Mouse (Mus musculus) ES-Bruce4 (cell line): Measurements from ENCODE around the gene Gzmm. TPM values are rescaled to one million over a fixed set of nuclear protein-coding genes. Genes with fewer than 3 reads are reported as not detected.

Experiments
- H3K27ac ChIP-seq: 2 replicates; pipeline ENCODE4 v1.5.1; 2012; ENCODE audit warnings: low read length, inconsistent platforms; ENCODE audit not compliant: insufficient read depth
- H3K27me3 ChIP-seq: 2 replicates; pipeline ENCODE4 v1.6.1; 2012; ENCODE audit warnings: mild to moderate bottlenecking, low read length, inconsistent platforms; ENCODE audit not compliant: control insufficient read depth, poor library complexity, insufficient read depth, severe bottlenecking
- H3K36me3 ChIP-seq: 2 replicates; pipeline ENCODE4 v1.6.1; 2012; ENCODE audit warnings: inconsistent platforms, mild to moderate bottlenecking, low read length, moderate library complexity; ENCODE audit not compliant: control insufficient read depth, poor library complexity, insufficient read depth, severe bottlenecking
- H3K4me1 ChIP-seq: one replicate; pipeline ENCODE4 v1.8.1; 2011; ENCODE audit warnings: low read length; ENCODE audit not compliant: control insufficient read depth, insufficient read depth
- H3K4me3 ChIP-seq: 2 replicates; pipeline ENCODE4 v1.5.1; 2011; ENCODE audit warnings: low read depth, mild to moderate bottlenecking, low read length
- H3K9ac ChIP-seq: 2 replicates; pipeline ENCODE4 v1.6.1; 2012; ENCODE audit warnings: low read depth, mild to moderate bottlenecking, inconsistent platforms; ENCODE audit not compliant: poor library complexity, severe bottlenecking
- H3K9me3 ChIP-seq: replicated peaks from 2 replicates; pipeline ENCODE4 v1.6.1; 2012; ENCODE audit warnings: mild to moderate bottlenecking, low read length, inconsistent platforms; ENCODE audit not compliant: control insufficient read depth, poor library complexity, insufficient read depth, severe bottlenecking
- CTCF ChIP-seq: IDR thresholded peaks from one replicate; pipeline ENCODE4 v1.8.1; 2011; ENCODE audit warnings: low read depth, low read length
- EP300 ChIP-seq: IDR thresholded peaks from 2 replicates; pipeline ENCODE4 v1.6.1; 2011; ENCODE audit warnings: low read depth, low read length; ENCODE audit not compliant: insufficient read depth
- POLR2A ChIP-seq: IDR thresholded peaks from one replicate; pipeline ENCODE4 v1.8.1; 2011; ENCODE audit warnings: low read length; ENCODE audit not compliant: insufficient read depth
- polyA plus RNA-seq: library from polyadenylated mRNA; stranded (reverse); fragments of >200 nt; gene quantifications from 2 replicates; pipeline ENCODE4 v1.2.4, GENCODE M21; 2011; ENCODE audit warnings: low read depth; ENCODE audit not compliant: missing spikeins, insufficient read depth, insufficient read length

The Gzmm gene
- polyA plus RNA-seq, 1 experiment, result 2.8 TPM

- TF ChIP-seq CTCF (no peak), POLR2A (no peak), EP300 (no peak)
- Histone ChIP-seq H3K4me1 (peaks cover 4% of the 10 kb centered on the region), H3K4me3 (no peak overlapping the region), H3K9me3 (no peaks in the 10 kb centered on the region), H3K36me3 (no peaks in the 10 kb centered on the region), H3K27ac (no peak overlapping the region), H3K9ac (no peak overlapping the region), H3K27me3 (no peaks in the 10 kb centered on the region)
Observed at GRCm38 (mm10) chr10:79660298-79660697, 28.5 kb upstream of the Gzmm start.

- no peaks in the 10 kb centered on the region for H3K36me3 ChIP-seq
- H3K4me3 ChIP-seq, result peak overlapping the region; percentile 38
- no peak overlapping the region for H3K9ac ChIP-seq
- H3K27ac ChIP-seq, result peak overlapping the region; percentile 34; the same call in 1 of the 2 replicates
- no peaks in the 10 kb centered on the region for H3K9me3 ChIP-seq
- no peaks in the 10 kb centered on the region for H3K27me3 ChIP-seq
- H3K4me1 ChIP-seq, result peaks cover 4% of the 10 kb centered on the region
- TF ChIP-seq EP300, result 0 out of 2 replicates have a peak, but pooled peaks have one; percentile 33
- TF ChIP-seq POLR2A, result no peak
Observed at GRCm38 (mm10) chr10:79661861-79662260, 27.0 kb upstream of the Gzmm start.

GRCm38 (mm10) chr10:79664131-79664665 lies 24.6 kb upstream of the Gzmm start, which contains the start of gene Madcam1:
Madcam1 (plus strand) TSS chr10:79664559.
- TF ChIP-seq EP300 (no peak), POLR2A (no peak), CTCF (peak; percentile 96)
- Histone ChIP-seq H3K27me3 (no peaks in the 10 kb centered on the region), H3K4me3 (peak within 1 kb of the TSS; percentile 17), H3K9me3 (no peaks in the 10 kb centered on the region), H3K36me3 (no peaks in the 10 kb centered on the region), H3K4me1 (peaks cover 4% of the 10 kb centered on the region), H3K9ac (no peak within 1 kb of the TSS), H3K27ac (no peak within 1 kb of the TSS)

- Histone ChIP-seq H3K36me3 (no peaks in the 10 kb centered on the region), H3K27me3 (no peaks in the 10 kb centered on the region), H3K9ac (no peak overlapping the region), H3K4me3 (no peak overlapping the region), H3K4me1 (peaks cover 4% of the 10 kb centered on the region), H3K27ac (no peak overlapping the region), H3K9me3 (no peaks in the 10 kb centered on the region)
- TF ChIP-seq EP300 (no peak), POLR2A (no peak), CTCF (no peak)
Observed at GRCm38 (mm10) chr10:79665051-79665450, 23.8 kb upstream of the Gzmm start.

GRCm38 (mm10) chr10:79666493-79666892 lies 22.3 kb upstream of the Gzmm start:
- no peaks in the 10 kb centered on the region for H3K27me3 ChIP-seq
- H3K4me1 ChIP-seq, result peaks cover 4% of the 10 kb centered on the region
- no peak overlapping the region for H3K4me3 ChIP-seq
- TF ChIP-seq EP300 (no peak), POLR2A (no peak), CTCF (peak; percentile 13)
- no peak overlapping the region for H3K27ac ChIP-seq
- no peaks in the 10 kb centered on the region for H3K36me3 ChIP-seq
- no peaks in the 10 kb centered on the region for H3K9me3 ChIP-seq
- no peak overlapping the region for H3K9ac ChIP-seq

- Histone ChIP-seq H3K9me3 (no peaks in the 10 kb centered on the region), H3K36me3 (no peaks in the 10 kb centered on the region), H3K4me3 (no peak overlapping the region), H3K9ac (no peak overlapping the region), H3K27me3 (no peaks in the 10 kb centered on the region), H3K27ac (no peak overlapping the region), H3K4me1 (peaks cover 3% of the 10 kb centered on the region)
- TF ChIP-seq CTCF (no peak), POLR2A (no peak), EP300 (no peak)
Observed at GRCm38 (mm10) chr10:79668076-79668475, 20.7 kb upstream of the Gzmm start.
